Mouse (Mus musculus) thymus, adult 2 months (tissue): ENCODE measurements around the gene Myo3a. TPM values are rescaled to one million over a fixed set of nuclear protein-coding genes. Genes with fewer than 3 reads are reported as not detected.

Experiments used
- DNase-seq: peaks from one replicate; pipeline ENCODE4 v3.0.0; 2021
- H3K27ac ChIP-seq: fragments of 200-500 bp; 2 replicates; pipeline ENCODE4 v1.5.1; 2012; ENCODE audit warnings: low read length, control low read depth; ENCODE audit not compliant: control insufficient read depth, insufficient read depth
- H3K27me3 ChIP-seq: fragments of 200-500 bp; 2 replicates; pipeline ENCODE4 v1.6.1; 2012; ENCODE audit warnings: mild to moderate bottlenecking, low read length, moderate library complexity, mixed read lengths; ENCODE audit not compliant: control insufficient read depth, insufficient read depth
- H3K36me3 ChIP-seq: fragments of 200-500 bp; 2 replicates; pipeline ENCODE4 v1.6.1; 2012; ENCODE audit warnings: mild to moderate bottlenecking, low read length, moderate library complexity; ENCODE audit not compliant: control insufficient read depth, insufficient read depth
- H3K4me1 ChIP-seq: fragments of 200-500 bp; replicated peaks from 2 replicates; pipeline ENCODE4 v1.6.1; 2012; ENCODE audit warnings: low read length; ENCODE audit not compliant: control insufficient read depth, insufficient read depth
- H3K4me3 ChIP-seq: fragments of 200-500 bp; 2 replicates; pipeline ENCODE4 v1.5.1; 2012; ENCODE audit warnings: mild to moderate bottlenecking, low read length, control low read depth, moderate library complexity; ENCODE audit not compliant: control insufficient read depth, insufficient read depth
- CTCF ChIP-seq: fragments of 200-500 bp; IDR thresholded peaks from 2 replicates; pipeline ENCODE4 v1.5.1; 2012; ENCODE audit warnings: mild to moderate bottlenecking, control low read depth, low read length, moderate library complexity, borderline replicate concordance; ENCODE audit not compliant: control insufficient read depth, poor library complexity, insufficient read depth; ENCODE audit errors: extremely low read depth
- POLR2A ChIP-seq: fragments of 200-500 bp; IDR thresholded peaks from 2 replicates; pipeline ENCODE4 v1.6.1; 2012; ENCODE audit warnings: mild to moderate bottlenecking, low read length, control low read depth, moderate library complexity; ENCODE audit not compliant: control insufficient read depth, poor library complexity, insufficient read depth; ENCODE audit errors: extremely low read depth
- WGBS: fragments of 180-500 bp; shearing (Covaris S2); methylation state at CpG from one replicate; pipeline ENCODE4 v1.1.7; 2018; 5-methylcytosine and 5-hydroxymethylcytosine counted together
- polyA plus RNA-seq: library from polyadenylated mRNA; depleted of rRNA; stranded (reverse); fragments of >200 nt; gene quantifications from 2 replicates; pipeline ENCODE4 v1.2.3, GENCODE M21; 2012; rRNA removed

Gene Myo3a
- polyA plus RNA-seq, result not detected in 2 replicates

DNA sequence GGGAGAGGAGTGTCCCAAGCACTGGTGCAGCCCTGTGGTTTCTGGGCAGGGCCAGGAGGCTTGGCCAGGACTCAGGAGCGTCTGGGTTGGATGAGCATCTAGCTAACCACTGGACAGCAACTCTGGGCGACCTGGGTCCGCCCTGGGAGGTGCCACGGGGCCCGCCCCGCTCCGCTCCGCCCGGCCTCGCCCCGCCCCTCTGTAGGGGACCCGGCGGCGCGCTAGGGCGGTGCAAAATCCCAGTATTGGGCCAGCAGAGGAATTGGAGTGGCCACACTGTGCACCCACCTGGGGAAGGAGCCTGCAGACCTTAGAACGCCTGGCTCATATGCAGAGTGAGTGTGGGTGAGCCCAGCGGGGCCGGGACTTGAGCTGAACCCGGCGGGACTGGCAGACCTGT lies at the start of gene Myo3a:
Gene Myo3a, plus strand, starts transcription at position 196 of the 400 bp plus-strand sequence.
- DNase-seq, result no peak
- 12% methylated on average over 21 of the region's 21 CpGs for WGBS
- H3K27me3 ChIP-seq, result no peaks in the 10 kb centered on the region
- no peaks in the 10 kb centered on the region for H3K36me3 ChIP-seq
- H3K4me1 ChIP-seq, result no peaks in the 10 kb centered on the region
- no peak for TF ChIP-seq POLR2A
- TF ChIP-seq CTCF, result no peak
- no peak within 1 kb of the TSS for H3K27ac ChIP-seq
- no peak within 1 kb of the TSS for H3K4me3 ChIP-seq

DNA sequence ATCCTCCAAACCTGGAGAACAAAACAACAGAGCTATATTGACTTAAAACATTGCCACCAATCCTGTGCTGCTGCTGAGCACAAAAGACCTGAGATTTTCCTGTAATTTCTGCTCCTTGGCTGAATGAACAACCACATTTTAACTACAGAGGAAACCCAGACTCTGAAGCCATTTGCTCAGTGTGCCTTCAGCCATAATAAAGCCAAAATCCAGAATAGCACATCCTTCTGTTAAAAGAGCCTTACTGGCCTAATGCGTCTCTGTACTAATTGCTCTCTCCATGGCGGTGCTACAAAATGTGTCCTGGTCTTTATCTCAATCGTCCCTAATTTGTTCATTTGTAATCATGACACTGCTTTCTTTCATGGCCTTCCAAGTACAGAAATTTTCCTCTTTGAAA lies 23.2 kb downstream of the Myo3a start:
- no peaks in the 10 kb centered on the region for H3K4me1 ChIP-seq
- DNase-seq, result no peak
- H3K27me3 ChIP-seq, result no peaks in the 10 kb centered on the region
- no peaks in the 10 kb centered on the region for H3K36me3 ChIP-seq
- no peak overlapping the region for H3K27ac ChIP-seq
- TF ChIP-seq POLR2A (no peak), CTCF (no peak)
- 91% methylated on average over 3 of the region's 3 CpGs for WGBS
- no peak overlapping the region for H3K4me3 ChIP-seq

DNA sequence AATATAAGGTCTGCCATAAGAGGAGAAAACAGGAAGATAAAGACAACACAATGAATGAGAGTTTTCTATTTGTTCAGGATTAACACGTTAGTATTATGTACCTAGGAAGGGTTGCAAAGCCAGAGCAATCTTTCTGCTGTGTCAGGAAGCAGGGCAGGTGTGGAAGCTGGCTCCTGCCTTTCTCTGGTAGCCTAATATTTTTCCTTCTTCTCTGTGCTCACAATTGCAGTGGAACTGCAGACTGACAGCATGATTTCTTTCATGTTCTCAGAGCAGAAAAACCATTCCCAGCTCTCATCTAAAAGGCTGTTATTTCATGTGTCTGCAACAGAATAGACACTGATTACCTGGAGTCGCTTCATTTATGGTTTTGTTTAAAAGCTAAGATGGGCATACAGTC lies 23.7 kb downstream of the Myo3a start:
- TF ChIP-seq CTCF (no peak), POLR2A (no peak)
- WGBS, result 78% methylated on average over 2 of the region's 2 CpGs
- no peak overlapping the region for H3K27ac ChIP-seq
- H3K4me3 ChIP-seq, result no peak overlapping the region
- H3K27me3 ChIP-seq, result no peaks in the 10 kb centered on the region
- H3K4me1 ChIP-seq, result no peaks in the 10 kb centered on the region
- DNase-seq, result no peak
- H3K36me3 ChIP-seq, result no peaks in the 10 kb centered on the region

DNA sequence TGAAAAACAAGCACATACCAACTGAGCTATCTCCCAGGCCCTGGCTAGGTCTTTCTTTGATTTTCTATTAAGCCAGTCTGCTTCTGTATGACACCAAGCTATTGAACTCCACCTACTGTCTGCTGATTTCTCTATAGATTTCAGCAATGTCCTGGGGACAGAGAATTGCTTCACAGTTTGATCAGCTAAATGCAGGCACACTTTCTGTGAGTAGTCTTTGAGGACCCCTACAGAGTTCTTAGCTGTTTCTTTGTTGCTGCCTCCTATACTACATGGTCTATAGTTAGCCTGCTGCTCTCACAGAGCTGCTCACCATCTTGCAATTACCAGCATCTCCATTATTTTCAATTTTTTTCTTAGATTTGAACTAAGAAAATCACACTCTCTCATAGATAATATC lies 28.3 kb downstream of the Myo3a start:
- H3K27me3 ChIP-seq, result no peaks in the 10 kb centered on the region
- H3K36me3 ChIP-seq, result no peaks in the 10 kb centered on the region
- no peak overlapping the region for H3K4me3 ChIP-seq
- no peak for TF ChIP-seq CTCF
- TF ChIP-seq POLR2A, result no peak
- H3K4me1 ChIP-seq, result no peaks in the 10 kb centered on the region
- DNase-seq, result no peak
- H3K27ac ChIP-seq, result no peak overlapping the region

DNA sequence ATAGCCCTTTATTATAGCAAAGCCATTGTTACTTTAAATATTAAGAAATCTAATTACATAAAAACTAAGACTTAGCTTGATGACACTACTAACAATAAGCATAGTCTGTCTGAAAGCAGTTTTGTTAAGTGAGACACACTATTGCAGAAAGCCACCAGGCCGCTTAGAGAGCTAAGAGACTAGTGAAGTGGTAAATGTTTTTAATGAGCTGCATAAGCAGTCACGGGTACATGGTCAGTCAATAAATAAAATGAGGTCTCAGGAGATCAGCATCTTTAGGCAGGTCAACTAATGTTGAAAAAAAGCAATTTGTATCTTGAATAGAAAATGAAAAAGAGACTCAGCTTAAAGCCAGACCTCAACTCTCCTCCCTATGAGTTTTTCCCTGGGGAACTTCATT lies 44.3 kb downstream of the Myo3a start:
- WGBS, result 92% methylated on average over 2 of the region's 2 CpGs
- Histone ChIP-seq H3K27ac (no peak overlapping the region), H3K4me1 (no peaks in the 10 kb centered on the region), H3K27me3 (no peaks in the 10 kb centered on the region), H3K36me3 (no peaks in the 10 kb centered on the region), H3K4me3 (no peak overlapping the region)
- DNase-seq, result no peak
- no peak for TF ChIP-seq POLR2A

DNA sequence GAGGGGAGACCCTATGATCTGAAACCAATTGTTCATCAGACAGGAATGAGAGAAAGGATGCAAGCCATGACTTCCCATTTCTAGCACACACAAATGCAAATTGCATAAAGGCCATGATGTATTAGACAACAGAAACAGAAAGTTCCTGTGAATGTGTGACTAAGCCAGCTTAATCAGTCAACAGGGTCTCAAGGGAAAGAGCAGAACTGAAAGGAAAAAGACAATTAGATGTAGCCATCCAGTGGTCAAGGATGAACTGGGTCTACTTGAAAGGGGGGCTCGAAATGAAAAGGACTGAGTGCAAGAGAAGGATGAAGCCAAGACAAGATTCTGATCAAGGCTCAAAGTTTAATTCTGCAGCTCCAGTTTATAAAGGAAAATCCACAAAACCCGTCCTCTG lies 58.1 kb downstream of the Myo3a start:
- no peak for DNase-seq
- H3K4me1 ChIP-seq, result no peaks in the 10 kb centered on the region
- WGBS, result 73% methylated on average over 2 of the region's 2 CpGs
- no peak overlapping the region for H3K4me3 ChIP-seq
- TF ChIP-seq CTCF (no peak), POLR2A (no peak)
- H3K27me3 ChIP-seq, result no peaks in the 10 kb centered on the region
- no peaks in the 10 kb centered on the region for H3K36me3 ChIP-seq
- no peak overlapping the region for H3K27ac ChIP-seq

DNA sequence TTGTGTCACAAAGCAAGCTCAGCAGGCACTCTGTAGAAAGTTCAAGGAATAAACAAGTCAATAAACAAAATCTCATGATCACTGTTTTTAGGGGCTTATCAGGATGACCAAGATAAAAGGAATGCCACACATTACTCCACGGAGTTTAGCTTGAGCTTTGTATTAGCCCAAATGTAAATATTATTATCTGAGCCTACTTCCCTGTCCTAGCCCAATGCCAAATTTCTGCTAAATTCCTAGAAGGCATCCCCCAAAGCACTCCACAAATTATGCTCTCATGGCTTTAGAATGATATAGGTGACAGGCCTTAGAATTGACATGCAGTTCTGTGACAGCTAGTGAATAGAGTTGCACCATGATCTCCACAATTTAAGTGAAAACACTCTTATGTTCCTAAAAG lies 58.5 kb downstream of the Myo3a start:
- Histone ChIP-seq H3K4me3 (no peak overlapping the region), H3K27me3 (no peaks in the 10 kb centered on the region), H3K4me1 (no peaks in the 10 kb centered on the region), H3K27ac (no peak overlapping the region), H3K36me3 (no peaks in the 10 kb centered on the region)
- TF ChIP-seq POLR2A (no peak), CTCF (no peak)
- no peak for DNase-seq
- 51% methylated on average over 1 of the region's 1 CpGs for WGBS
